Mouse (Mus musculus): ENCODE results near the gene Drg1.
"Not testable (repeated sequence)": the region's sequence is repeated elsewhere in the genome, so short reads cannot be mapped to it uniquely, and the experiment has no call there.

The Drg1 gene

GRCm38 (mm10) chr11:3212526-3212925, 53.7 kb downstream of the Drg1 start:
- DNase-seq (ENCODE audit: low read depth, low spot score): no peak

DNA sequence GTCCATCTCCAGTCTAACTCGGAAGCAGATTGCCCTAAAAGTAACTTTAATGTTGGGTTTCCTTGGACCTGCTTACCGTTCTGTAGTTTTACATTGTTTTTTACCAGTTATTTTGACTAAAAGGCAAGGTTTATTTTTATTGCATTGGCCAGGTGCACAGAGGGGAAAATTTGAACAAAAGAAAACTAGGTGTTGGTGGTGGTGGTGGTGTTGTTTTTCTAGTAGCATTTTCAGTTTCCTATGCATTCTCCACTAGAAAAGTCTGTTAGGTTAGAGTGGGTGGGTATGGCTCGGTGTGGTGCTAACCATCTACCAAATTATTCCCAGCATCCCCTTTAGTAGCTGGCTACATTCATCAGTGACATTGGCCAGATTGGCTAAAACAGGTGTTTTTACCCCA, 59.4 kb downstream of the Drg1 start:
- DNase-seq (ENCODE audit: low read depth, low spot score): no peak

DNA sequence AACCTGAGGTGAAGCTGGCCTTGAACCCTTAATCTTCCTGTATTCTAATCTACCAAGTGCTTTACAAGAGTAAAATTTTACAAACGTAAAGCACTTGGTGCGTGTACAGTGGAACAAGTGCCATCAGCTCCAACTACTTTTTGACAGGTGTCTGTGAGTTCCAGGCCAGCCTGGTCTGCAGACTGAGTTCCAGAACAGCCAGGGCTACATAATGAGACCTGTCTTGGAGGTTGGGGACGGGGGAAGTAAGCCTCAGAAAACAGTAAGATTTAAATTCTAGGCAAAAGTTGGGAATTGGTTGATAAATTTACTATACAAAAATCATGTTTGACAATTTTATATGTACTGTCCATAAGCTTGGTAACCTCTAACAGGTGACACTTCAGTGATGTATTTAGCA, 61.0 kb downstream of the Drg1 start:
- DNase-seq (ENCODE audit: low read depth, low spot score): no peak

GRCm38 (mm10) chr11:3203771-3204170, 62.4 kb downstream of the Drg1 start:
- no peak for DNase-seq (ENCODE audit: low read depth, low spot score)

DNA sequence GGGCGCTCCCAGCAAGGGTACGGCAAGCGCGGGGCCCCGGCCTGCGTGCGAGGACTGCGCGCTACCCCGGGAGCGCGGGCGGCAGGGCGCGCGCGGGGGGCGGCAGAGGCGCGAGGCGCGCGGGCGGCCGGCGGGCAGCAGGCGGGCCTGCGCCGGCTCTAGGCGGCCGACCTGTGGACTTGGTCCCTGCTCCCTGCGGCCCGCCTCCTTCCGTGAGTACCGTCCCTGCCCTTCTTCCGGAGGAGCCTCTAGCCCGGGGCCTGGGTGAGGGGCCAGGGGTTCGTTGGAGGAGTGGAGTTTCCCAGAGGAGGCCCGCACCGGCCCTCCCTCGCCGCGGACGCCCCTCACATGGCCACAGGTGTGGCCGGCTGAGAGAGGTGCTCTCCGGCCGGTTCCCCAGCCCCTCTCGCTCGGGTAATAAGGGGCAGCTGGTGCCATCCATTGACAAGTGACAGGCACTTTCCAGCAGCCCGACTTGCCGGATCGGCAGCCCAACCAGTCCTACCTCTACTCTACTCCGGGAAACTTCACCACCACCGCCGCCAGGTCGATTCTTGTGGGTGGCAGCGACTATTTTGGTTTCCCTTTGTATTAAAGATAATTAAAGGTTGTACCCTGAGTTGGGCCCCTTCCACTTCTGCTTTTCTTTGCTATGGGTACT, 63.3 kb downstream of the Drg1 start:
- DNase-seq (ENCODE audit: low read depth, low spot score): peak; percentile 15

DNA sequence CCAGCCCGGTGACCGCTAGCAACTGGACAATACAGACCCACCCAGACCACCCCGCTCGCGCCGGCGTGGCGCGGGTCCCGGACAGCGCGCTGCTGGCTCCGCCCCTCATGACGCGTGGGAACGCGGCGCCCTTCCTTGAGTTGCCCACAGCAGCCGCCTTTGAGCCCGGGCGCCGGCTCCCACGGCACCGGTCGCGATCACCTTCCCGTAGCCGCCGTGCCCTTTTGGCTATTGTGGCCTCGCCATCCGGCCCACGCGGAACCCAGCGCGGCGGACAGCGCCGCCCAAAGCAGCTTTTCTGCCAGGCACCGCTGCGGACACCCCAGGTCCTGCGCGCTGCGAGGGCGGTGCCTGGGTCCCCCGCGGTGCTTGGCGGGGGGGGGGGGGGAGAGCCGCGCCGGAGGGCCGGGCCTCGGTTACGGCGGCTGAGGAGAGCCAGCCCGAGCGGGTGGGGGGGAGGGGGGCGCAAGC, 63.9 kb downstream of the Drg1 start, which contains the start of gene Eif4enif1:
Gene Eif4enif1 (plus strand): TSS at position 162 of the 471 bp plus-strand sequence.
- DNase-seq (ENCODE audit: low read depth, low spot score): peak; percentile 83

DNA sequence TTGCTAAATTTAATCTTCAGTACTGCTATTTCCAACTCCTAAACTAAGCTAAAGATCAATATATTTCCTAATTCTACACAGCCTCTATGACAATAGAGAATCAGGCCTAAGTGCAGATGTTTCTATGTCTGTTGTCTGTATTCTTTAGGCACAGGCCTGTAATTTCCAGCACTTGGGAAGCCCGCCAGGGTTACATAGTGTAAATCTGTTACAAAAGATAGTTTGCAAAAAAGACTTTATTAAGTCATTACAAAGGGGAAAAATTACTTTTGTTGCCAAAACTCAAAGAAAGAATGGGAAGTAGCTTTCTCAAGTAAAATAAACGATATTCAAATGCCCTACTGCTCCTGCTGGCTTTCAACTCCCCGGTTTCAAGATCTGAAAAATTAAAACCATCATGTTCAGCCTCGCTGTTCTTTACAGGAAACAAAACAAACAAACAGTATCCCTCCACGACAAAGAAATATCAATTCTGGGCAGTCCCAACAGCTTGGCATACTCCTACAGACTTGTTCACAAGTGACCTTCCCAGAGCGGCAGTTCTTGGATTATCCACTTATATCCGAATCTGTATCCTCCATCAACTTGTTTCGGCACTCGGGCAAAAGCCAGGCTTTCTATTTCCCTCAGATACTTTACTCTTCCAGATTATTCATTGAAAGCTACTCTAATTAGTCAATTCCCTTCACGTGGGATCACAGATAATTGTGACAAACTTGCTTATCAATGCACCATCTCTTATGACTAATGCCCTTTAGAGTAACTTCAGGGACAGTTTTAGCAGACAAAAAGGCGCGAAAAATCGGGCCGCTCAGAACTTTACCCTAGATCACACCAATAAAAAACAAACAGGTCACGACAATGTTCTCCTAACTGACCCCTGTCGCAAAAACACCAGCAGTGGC, 64.6 kb downstream of the Drg1 start:
- DNase-seq (ENCODE audit: low read depth, low spot score): no peak

- DNase-seq (ENCODE audit: low read depth, low spot score): not testable (repeated sequence)
These were observed 65.6 kb downstream of the Drg1 start for GRCm38 (mm10) chr11:3200636-3201035.

GRCm38 (mm10) chr11:3193363-3193762, 72.9 kb downstream of the Drg1 start, which contains the start of gene Sfi1:
Gene Sfi1 (minus strand): TSS chr11:3193463.
- no peak for DNase-seq (ENCODE audit: low read depth, low spot score)

DNA sequence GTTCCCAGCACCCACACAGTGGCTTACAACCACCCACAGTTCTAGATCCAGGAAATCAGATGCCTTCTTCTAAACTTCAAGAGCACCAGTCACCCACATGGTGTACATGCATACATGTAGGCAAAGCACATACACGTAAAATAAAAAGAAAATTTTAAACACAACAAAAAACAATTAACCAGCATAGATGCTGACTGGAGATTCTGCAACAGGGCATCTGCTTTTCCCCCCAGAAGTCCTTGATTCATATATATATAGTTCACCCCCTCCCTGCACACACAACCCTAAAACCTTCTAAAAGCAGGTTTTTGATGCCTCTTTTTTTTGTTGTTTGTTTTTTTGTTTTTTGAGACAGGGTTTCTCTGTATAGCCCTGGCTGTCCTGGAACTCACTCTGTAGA, 83.5 kb downstream of the Drg1 start:
- not testable (repeated sequence) for DNase-seq (ENCODE audit: low read depth, low spot score)

DNA sequence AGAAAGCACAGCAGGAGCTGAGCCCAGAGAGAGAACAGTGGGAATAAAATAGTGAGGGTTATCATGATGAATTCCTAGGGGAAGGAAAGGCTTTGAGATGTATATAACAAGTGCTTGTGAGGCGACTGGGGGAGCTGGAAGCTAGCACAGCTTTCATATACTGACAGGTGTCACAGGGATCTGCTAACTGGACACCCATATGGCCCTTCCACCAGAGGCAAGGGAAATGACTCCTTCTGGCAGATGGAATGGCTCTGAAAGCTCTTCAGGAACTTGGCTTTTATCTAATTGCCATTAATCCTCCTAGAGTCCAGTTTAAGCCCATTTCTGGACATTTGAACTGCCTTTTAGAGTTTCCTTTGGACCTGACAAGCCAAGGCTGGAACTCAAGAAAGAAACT, 84.2 kb downstream of the Drg1 start:
- not testable (repeated sequence) for DNase-seq (ENCODE audit: low read depth, low spot score)

DNA sequence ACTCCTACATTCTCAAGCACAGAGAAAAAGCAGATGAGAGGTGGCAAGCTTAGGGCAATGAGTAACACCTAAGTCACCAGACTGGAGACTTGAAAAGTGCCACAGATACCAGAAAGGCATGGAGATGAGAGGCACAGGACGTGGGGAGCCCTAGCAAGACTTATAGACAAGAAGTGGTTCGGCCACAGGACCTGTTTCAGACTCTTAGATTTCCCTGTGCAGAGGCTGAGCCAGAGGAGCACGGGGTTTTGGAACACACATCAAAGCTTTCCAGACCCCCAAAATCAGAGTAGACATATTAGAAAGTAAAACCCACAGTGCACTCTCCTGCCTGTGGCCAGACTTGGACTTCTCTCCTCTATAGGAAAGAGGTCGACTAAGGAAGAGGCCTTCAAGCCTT, 85.0 kb downstream of the Drg1 start:
- not testable (repeated sequence) for DNase-seq (ENCODE audit: low read depth, low spot score)

- not testable (repeated sequence) for DNase-seq (ENCODE audit: low read depth, low spot score)
These were observed 85.6 kb downstream of the Drg1 start for GRCm38 (mm10) chr11:3180510-3181160.

DNA sequence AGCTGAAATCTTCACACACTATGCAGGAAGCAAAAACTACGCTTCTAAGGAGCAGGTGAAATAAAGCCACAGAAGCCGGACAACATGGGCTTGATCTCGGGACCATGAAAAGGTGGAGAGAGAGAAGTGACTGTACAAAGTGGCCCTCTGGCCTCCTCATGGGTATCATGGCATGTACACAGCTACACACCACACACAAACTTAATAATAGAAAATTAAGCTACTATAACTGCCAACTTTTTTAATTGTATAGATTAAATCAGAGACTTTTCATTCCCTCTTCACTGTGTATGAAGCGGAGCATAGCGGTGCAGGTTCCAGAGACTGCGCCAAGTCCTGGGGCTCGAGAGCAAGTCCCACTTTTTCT, 86.5 kb downstream of the Drg1 start:
- DNase-seq (ENCODE audit: low read depth, low spot score): not testable (repeated sequence)

- not testable (repeated sequence) for DNase-seq (ENCODE audit: low read depth, low spot score)
These were observed 87.1 kb downstream of the Drg1 start for GRCm38 (mm10) chr11:3178968-3179725.

GRCm38 (mm10) chr11:3173425-3174318, 92.5 kb downstream of the Drg1 start:
- not testable (repeated sequence) for DNase-seq (ENCODE audit: low read depth, low spot score)

DNA sequence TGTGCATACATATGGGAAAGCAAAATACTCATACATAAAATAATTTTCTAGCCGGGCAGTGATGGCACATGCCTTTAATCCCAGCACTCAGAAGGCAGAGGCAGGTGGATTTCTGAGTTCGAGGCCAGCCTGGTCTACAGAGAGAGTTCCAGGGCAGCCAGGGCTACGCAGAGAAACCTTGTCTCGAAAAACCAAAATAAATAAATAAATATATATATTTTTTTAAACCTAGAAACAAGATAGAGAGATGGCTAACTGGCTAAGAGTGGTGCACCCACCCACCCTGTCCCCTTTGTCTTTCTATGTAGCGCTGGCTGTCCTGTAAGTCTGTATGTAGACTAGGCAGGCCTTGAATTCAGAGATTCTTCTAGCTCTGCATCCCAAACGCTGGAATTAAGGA, 93.7 kb downstream of the Drg1 start:
- not testable (repeated sequence) for DNase-seq (ENCODE audit: low read depth, low spot score)

DNA sequence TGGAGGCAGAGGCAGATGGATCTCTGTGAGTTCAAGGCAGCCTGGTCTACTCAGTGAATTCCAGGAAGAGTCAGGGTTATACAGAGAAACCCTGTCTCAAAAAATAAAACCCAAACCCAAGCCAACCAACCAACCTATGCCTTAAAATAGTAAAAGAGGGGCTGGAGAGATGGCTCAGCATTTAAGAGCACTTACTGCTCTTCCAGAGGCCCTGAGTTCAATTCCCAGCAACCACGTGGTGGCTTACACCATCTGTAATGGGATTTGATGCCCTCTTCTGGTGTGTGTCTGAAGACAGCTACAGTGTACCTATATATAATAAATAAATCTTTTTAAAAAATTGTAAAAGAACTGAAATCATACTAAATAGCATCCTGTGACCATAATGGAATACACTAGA, 94.3 kb downstream of the Drg1 start:
- not testable (repeated sequence) for DNase-seq (ENCODE audit: low read depth, low spot score)

DNA sequence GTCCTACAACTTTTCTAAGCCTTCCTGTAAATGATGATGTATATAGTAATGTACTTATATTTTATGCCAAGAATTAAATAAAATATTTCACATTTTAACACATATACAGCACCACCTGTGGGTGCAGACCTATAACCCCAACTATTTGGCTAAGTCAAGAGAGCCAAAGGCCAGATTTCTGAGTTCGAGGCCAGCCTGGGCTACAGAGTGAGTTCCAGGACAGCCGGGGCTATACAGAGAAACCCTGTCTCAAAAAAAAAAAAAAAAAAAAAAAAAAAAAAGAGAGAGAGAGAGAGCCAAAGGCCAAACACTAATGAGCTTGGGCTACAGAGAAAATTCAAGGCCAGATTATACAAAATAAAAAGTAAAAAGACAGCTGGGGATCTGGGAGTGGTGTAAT, 97.2 kb downstream of the Drg1 start:
- DNase-seq (ENCODE audit: low read depth, low spot score): not testable (repeated sequence)

- not testable (repeated sequence) for DNase-seq (ENCODE audit: low read depth, low spot score)
These were observed 98.6 kb downstream of the Drg1 start for GRCm38 (mm10) chr11:3167571-3168001.

Measured in skeletal muscle tissue, adult 2 months (tissue).